Mouse (Mus musculus): ENCODE results near the gene Gm42715.

Gene Gm42715

DNA sequence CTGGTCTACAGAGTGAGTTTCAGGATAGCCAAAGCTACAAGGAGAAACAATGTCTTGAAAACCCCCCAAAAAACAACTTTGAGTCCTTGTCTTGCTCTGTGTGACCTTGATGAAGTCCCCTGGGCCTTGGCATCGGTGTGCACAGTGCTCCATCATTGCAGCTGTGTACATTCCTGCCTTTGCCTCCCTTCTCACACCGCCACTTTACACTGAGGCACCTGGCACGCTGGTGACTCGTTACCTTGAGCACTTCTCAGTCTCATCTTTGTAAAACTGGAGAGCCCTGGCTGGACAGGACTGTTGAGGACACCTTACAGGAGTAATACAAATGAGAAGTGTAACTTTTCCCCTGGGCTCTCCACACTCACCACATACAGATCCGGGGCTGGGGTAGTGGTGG, 67.8 kb downstream of the Gm42715 start:
- no peak for DNase-seq (ENCODE audit: low spot score)

DNA sequence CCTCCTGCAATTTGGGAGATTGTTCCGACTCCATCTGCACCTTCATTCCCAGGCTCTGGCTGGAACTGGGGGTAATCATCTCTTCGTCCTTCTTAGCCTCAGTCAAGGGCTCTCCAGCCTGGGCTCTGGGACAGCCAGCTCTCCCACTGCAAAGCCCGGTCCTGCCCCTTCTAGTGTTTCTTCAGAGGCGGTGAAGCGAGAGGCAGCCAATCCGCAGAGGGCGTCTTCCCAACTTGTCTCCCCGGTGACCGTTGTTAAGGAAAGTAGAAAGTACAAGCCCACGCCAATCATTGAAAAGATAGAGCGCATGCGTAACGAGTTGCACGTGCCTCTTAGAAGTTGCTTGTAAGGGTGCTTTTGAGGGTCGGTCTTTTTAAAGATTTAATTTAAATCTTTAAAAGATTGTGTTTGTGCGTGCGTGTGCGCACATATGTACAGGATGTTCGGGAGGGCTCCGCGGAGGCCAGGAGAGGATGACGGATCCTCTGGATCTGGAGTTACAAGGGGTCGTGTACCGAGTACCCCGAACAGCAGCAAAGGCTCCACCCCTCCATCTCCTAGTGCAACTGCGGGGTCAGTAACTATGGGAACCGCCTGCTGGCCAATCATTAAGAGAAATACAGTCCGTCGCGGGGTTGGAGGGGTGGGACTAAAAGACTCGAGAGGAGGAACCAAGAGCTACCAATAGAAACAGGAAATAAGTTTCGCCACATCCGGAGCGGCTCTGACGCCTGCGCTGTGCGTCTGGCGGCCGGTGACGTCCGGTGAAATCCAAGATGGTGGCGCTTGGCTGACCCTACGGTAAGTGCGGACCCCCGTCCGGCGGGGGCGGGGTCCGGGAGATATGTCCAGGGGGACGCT, 68.9 kb downstream of the Gm42715 start, which contains the start of the genes Ccdc189 and Rnf40:
Gene Ccdc189, minus strand, starts transcription at position 585 of the 861 bp plus-strand sequence.
Gene Rnf40, plus strand, starts transcription at position 757 of the 861 bp plus-strand sequence.
- DNase-seq (ENCODE audit: low spot score), result peak; percentile 96

DNA sequence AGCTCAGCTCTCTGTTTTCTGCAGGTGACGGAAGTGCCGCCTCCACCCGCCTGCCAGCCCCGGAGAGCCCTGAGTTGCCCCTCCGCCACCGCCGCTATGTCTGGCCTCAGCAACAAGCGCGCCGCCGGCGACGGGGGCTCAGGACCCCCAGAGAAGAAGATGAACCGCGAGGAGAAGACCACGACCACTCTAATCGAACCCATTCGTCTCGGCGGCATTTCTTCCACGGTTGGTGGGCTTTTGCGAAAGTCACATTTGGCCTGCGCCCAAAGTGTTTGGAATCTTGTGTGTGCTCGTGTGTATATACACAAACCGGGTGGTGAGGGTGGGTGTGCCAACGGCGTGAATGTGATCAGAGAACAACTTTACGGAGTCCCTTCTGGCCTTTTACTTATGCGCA, 69.5 kb downstream of the Gm42715 start:
- no peak for DNase-seq (ENCODE audit: low spot score)

DNA sequence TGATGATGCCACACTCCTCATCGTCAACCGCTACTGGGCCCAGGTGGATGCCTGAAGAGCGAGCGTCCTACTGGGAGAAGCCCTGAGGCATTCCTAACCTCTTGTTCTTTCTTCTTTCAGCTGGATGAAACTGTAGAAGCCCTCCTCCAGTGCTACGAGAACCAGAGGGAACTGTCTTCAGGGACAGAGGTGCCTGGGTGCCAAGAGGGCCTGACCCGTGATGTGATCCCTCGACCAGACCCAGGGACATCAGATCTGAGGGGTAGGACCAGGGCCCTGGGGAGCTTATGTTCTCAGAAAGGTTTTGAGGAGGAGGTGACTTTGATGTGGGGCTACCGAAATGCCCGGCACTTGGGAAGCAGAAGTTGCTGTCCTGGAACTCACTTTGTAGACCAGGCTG, 70.3 kb downstream of the Gm42715 start:
- DNase-seq (ENCODE audit: low spot score), result no peak

DNA sequence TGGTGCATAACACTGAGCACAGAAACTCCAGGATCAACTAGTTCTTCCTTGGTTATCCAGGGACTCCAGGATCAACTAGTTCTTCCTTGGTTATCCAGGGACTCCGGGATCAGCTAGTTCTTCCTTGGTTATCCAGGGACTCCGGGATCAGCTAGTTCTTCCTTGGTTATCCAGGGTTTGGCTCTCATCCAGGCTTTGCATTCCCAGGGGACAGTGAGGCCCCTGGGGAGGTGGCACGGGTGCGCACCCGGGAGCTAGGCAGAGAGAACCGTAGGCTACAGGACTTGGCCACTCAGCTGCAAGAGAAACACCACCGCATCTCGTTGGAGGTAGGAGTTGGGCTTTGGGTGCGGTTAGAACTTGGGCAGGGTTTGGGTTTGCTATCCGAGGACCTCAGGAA, 71.7 kb downstream of the Gm42715 start:
- no peak for DNase-seq (ENCODE audit: low spot score)

DNA sequence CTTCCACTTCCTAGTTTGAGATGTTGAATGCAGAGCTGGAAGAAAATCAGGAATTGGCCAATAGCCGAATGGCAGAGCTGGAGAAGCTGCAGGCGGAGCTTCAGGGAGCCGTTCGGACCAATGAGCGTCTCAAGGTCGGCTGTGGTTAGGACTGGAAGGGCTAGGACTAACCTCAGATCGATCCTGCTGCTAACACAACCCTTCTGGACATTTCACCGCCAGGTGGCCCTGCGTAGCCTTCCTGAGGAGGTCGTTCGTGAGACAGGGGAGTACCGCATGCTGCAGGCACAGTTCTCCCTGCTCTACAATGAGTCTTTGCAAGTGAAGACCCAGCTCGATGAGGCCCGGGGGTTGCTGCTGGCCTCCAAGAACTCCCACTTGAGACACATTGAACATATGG, 73.2 kb downstream of the Gm42715 start:
- DNase-seq (ENCODE audit: low spot score), result no peak

DNA sequence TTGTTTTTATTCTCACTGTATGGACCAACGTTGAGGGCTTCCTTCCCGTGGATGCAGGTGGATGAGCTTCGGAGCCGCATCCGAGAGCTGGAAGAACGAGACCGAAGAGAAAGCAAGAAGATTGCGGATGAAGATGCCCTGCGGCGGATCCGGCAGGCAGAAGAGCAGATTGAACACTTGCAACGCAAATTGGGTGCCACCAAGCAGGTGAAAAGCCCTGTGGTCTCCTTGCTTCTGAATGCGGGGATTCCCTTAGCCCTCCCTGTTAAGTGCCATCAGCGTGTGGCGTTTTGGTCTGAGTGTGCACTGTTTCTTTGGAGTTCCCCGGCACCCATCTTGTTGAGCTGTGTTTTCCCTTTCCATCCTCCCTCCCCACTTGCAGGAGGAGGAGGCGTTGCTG, 77.4 kb downstream of the Gm42715 start:
- no peak for DNase-seq (ENCODE audit: low spot score)

DNA sequence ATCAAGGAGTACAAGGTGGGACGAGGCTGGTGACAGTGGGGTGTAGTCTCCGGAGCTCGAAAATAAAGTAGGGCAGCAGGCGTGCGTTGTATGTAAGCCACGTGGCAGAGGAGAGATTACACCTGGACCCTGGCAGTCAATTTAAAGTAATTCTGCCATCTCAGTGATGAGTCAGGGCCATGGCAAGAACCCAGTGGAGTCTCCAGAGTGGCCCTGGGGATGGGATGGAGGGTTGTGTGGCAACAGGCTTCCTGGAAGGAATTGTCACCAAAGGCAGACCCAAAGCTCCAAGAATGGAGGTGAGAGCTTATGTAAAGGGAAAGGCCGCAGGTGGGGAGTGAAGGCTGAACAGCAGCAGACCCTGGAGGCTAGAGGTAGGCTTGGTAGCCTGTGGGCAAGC, 81.2 kb downstream of the Gm42715 start:
- no peak for DNase-seq (ENCODE audit: low spot score)

DNA sequence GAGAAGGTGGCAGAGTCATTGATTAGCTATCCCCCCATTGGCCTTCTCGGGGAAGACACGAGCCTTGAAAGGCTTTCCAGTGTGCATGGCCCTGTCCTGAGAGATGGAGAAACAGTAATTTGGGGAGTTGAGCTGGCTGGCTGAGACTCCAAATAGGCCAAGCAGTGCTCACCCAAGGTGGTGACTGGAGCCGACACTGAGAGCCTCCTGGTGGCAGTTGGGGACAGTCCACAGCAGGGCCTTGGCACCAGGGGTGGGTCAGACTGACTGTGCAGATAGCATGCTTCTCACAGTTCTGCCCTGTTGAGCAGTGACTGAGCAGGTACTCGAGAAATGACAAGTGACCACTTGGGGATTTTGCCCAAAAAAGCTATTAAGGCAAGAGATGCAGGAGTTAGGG, 82.4 kb downstream of the Gm42715 start:
- DNase-seq (ENCODE audit: low spot score), result no peak

DNA sequence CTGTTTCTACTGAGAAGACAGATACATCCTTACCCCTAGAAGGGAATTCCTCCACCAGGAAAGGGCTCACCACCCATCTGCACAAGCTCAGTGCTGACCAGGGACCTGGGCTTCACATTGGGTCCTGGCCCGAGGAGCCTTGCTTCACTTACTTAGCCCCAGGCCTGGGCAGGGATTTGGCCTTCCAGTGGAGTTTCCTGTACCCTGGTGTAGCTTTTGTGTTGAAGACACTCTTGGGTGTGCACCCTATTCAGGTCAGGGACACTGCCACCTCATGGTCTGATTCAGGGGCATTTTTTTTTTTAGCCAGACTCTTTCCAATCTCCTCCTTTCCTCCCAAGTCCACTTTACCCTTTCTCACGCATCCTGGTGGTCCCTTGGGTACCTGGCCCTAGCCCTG, 83.5 kb downstream of the Gm42715 start:
- DNase-seq (ENCODE audit: low spot score), result no peak

DNA sequence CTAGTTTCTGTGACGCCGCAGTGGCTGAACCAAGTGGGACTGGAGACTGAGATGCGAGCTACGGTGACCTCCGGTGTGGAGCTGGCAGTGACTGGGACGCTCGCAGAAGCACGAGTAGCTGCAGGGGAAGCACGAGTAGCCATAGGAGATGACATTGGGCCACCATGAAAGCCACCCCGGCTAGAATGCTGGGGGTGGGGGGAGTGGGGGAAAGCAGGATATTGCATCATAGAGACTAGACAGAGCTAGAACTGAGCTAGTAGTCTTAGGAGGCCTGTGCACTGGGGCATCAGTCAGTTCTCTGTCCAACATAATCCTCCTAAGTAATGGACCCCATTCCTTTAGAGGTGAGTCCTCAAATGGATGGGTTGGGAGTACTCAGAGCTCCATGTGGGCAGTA, 84.9 kb downstream of the Gm42715 start:
- DNase-seq (ENCODE audit: low spot score), result no peak

DNA sequence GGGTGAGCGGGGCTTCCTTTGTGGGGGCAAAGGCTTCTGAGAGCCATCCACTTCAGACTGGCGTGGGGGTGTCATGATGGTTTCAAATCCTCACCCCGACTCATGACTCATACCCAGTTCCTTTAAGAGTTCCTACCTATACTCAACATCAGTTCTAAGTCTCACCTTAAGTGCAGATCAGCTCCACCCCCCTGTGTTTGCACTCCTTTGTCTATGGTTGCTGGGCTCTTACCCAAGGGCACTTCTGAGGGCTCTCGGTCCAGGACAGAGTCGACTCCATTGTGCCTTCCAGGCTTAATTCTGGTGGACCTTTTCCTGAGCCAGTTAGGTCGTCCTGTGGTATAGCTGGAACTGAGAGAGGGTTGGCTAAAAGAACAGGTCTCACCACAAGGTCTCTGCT, 87.8 kb downstream of the Gm42715 start:
- no peak for DNase-seq (ENCODE audit: low spot score)

DNA sequence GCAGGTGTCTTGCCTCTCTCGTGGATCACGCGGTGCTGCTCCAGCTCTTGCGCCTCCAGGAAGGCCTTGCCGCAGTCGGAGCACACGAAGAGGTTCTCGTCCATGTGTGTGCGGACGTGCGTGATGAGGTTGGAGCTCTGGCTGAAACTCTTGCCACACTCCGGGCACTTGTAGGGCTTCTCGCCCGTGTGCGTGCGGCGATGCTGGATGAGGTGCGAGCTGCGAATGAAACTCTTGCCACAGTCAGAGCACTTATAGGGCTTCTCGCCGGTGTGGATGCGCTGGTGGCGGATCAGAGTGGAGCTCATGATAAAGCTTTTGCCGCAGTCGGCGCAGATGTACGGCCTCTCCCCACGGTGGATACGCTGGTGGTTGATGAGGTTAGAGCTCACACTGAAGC, 91.6 kb downstream of the Gm42715 start:
- no peak for DNase-seq (ENCODE audit: low spot score)

DNA sequence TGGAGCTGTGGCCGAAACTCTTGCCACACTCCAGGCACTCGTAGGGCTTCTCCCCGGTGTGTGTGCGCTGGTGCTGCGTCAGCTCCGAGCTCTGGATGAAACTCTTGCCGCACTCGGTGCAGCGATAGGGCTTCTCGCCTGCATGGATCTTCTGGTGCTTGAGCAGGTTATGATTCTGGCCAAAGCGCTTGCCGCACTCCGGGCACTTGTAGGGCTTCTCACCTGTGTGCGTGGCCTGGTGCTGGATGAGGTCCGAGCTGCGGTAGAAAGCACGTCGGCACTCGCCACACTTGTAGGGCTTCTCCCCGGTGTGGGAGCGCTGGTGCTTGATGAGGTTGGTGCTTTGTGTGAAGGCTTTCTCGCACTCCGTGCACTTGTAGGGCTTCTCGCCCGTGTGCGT, 92.2 kb downstream of the Gm42715 start:
- no peak for DNase-seq (ENCODE audit: low spot score)

DNA sequence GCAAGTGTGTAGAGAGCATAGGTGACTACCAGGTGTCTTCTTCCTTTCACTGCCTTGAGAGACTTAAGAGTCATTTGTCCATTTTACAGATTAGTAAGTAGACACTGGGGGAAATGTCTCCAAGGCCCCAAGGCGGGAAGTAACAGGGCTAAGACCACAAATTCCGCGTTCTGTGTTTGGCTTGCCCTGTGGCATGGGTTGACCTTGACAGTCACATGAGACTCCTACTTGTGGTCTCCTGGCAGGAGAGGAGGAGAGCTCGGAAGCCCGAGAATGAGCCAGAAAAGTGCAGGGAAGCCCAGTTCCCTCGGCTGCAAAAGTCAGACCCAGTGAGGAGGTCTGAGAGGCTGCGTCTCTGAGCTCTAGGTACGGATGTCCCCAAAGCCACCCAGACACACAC, 94.1 kb downstream of the Gm42715 start:
- DNase-seq (ENCODE audit: low spot score), result no peak

DNA sequence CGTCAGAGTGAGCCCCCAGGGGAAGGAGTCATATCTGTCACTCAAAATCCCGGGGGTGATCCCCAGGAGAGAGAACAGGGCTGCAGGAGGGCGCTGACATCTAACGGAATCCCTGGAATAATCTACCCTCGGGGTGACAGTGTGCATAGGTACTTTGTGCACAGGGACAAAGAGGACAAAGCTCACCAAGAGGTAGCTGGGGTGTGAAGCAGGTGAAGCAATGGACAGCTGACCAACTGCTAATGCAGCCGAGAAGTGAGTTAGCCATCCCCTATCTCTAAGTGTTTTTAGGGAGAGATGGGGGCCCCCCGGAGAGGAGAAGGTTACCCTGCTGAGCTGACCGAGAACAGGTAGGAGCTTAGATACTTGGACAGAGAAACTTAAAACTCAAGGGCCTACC, 94.7 kb downstream of the Gm42715 start:
- DNase-seq (ENCODE audit: low spot score), result no peak

DNA sequence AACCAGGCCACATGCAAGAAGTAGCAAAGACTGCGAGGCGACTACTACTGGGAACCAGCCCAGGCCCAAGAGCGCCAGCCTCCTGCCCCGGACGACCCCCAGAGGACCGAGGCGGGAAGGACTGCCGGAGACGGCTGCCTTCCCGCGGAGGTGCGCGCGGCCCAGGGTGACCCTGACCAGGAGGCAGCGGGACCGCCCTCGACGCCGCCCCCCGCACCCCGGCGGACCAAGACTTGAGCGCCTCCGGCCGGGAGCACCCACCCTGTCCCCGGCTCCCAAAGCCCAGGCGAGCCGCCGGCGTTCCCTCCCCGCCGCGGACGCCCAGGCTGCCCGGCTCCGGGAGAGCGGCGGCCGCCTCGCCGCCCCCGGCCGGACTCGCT, 95.1 kb downstream of the Gm42715 start:
- no peak for DNase-seq (ENCODE audit: low spot score)

DNA sequence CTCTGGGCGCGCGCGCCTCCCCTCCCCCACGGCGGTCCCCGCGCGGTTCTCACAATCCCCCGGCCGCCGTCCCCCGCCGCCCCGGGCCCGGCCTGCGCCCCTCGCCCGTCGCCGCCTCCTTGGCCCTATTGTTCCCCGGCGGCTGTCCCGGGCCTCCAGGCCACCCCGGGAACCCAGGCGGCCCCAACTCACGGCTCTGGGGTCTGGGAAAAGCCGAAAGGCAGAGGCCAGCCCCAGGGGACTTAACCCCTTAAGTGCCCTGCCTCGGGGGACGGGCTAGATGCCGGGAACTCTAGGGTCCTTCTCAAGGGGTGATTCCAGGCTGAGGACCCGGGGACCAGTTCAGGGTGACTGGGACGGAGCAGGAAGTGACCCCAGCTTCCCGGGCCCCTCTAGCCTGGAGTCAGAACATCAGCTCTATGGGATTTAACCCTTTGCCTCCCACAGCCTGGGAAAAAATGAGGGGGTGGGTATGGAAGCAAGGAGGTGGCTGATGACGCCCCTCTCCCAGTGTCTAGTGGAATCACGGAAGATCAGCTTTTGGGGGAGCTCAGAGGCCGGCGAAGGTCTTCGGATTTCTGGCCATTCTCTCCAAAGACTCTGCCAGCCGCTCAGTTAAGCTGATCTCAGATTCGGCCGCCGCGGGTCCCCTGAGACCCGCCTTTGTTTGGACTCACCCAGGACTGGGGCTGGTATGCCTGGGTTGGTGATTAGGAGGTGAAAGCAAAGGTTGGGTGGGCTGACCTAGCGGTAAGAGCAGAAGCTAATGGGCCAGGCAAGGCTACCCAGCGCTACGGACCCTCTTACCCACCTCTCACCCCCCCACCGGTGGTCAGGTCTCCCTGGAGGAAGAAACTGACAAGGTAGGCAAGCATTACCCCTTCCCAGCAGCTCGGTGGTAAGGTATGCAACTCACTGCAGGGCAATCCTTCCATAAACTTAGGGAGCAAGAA, 95.8 kb downstream of the Gm42715 start, which contains the start of gene Zfp629:
Gene Zfp629, minus strand, starts transcription at position 907 of the 953 bp plus-strand sequence.
- peak; percentile 58 for DNase-seq (ENCODE audit: low spot score)

DNA sequence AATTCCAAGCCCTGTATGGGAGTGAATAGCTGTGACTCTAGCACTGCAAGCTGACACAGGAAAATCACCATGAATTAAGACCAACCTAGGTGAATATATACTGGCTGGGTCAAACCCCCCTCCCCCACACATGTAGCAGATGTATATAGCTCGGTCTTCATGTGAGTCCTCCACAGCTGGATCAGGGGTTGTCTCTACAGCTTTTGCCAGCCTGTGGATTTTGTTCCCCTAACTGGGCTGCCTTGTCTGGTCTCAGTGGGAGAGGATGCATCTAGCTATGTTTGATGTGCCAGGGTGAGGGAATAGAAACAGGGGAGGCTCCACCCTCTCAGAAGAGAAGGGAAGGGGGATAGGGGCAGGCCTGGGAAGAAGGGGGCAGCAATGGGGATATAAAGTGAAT, 97.0 kb downstream of the Gm42715 start:
- DNase-seq (ENCODE audit: low spot score), result no peak

Data from left cerebral cortex, adult 11 months (tissue).